Mouse (Mus musculus) bone marrow macrophage, adult 2 months (primary cell): ENCODE measurements around the gene Mrpl43.

Source experiments
- CTCF ChIP-seq: IDR thresholded peaks from 2 replicates; pipeline ENCODE4 v1.5.1; 2012; ENCODE audit warnings: low read depth, mild to moderate bottlenecking, low read length, moderate library complexity
- POLR2A ChIP-seq: IDR thresholded peaks from 2 replicates; pipeline ENCODE4 v1.6.1; 2012; ENCODE audit warnings: mild to moderate bottlenecking, low read depth, low read length, borderline replicate concordance

DNA sequence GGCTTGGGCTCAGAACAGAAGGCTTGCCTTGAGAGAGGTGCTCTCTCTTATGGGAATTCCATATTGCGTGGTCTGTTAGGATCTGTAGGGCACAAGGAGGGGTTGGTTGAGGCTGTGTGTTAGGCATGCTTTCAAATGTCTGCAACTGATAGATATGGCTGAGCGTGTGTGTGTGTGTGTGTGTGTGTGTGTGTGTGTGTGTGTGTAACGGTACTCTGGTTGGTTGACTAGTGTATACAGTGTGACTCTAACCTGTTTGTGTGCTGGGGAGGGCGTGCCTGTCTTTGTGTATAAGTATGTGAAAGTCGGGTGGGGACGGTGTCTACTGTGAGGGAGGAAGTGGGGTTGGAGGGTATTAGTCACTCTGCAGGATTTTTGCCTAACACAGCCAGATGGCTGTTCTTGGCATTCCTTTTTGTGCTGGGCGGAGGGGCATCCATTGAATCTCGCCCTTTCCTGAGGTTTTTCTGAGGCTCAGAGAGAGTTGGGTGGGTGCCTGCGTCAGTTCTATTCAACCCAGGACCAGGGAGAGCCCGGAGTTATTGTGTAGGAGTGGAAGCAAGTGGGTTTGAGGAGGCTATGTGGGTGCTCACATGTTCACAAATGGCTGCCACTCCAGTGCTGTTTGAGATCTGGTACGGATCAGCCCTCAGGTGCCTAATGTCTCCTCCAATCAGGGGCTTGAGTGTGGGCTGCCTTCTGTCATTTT, 41.8 kb upstream of the Mrpl43 start:
- TF ChIP-seq CTCF (no peak), POLR2A (no peak)
